Mouse (Mus musculus): ENCODE data around the gene Snx30.

The Snx30 gene

GRCm38 (mm10) chr4:59902547-59902946 lies 96.9 kb downstream of the Snx30 start:
- peak; percentile 6 for DNase-seq (ENCODE audit: low spot score)

DNA sequence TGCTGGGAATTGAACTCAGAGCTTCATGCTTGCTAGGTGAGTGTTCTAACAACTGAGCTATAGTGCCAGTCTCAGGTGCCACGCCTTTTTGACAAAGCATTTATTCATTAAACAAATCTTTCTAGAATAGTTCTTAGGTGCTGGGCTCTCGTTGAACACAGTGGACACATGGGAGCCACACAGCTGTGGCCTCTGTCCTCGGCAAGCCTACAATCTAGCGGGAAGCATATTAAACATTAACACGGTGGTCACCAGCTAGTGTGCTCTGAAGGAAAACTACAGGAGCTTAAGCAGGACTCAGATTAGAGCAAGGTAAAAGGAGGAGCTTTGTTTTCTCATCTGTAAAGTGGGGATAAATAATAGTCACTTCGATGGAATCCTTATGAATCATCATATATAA lies 101.5 kb downstream of the Snx30 start:
- no peak for DNase-seq (ENCODE audit: low spot score)

GRCm38 (mm10) chr4:59907657-59908230 lies 102.1 kb downstream of the Snx30 start:
- peak; percentile 34 for DNase-seq (ENCODE audit: low spot score)

DNA sequence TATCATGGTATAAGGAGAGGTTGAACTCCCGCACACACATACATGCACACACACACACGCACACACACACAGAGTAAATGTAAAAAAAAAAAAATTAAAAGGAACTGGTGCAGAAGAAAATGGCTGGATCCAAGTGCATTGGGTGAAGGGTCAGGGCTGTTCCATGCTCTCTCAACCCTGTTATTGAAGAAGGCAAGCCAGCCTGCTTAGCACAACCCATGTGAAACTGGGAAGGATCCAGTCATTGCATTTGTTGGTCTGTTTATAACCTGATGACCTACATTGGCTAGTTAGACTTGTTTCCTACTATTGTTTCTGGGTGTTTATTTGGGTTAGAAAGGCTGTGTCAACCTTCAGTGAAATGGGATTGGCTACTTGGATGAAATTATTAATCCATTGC lies 103.1 kb downstream of the Snx30 start:
- no peak for DNase-seq (ENCODE audit: low spot score)

DNA sequence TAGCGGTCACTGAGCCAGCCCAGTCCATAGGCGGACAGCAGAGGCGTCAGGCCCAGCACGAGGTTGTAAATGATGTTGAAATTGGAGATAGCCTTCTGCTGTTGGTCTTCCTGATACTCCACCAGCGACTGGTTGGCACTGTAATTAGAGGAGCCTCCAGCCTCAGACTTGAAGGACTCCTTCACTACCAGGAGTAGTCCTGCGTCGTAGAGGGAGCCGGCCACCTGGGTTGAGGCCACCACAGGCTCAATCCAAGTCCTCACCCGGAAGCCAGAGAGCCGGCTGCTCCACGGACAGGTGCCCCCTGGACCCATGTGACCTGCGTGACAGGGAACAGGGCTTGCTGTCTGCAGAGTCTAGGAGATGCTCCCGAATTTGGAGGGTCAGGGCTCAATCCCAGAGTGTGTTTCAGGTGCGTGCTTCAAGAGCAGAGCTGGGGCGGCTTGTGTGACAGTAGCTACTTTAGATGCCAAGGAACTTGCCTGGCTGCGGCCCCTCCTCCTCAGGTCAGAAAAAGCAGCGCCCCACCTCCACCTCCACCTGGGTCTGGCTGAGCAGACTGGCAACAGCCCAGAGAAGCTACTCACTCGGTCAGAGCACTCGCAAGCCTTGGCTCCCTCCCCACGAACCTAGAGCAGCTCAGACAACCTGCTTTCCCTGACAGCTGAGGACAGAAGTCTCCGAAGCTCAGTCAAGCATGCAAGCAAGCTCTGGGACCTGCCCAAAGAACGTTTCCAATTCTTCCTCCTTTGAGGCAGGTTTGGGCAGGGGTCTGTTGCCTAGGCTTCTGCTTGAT lies 109.2 kb downstream of the Snx30 start, which contains the start of gene Slc46a2:
Gene Slc46a2, minus strand, starts transcription at position 449 of the 796 bp plus-strand sequence.
- no peak for DNase-seq (ENCODE audit: low spot score)

GRCm38 (mm10) chr4:59917966-59918365 lies 112.3 kb downstream of the Snx30 start:
- no peak for DNase-seq (ENCODE audit: low spot score)

DNA sequence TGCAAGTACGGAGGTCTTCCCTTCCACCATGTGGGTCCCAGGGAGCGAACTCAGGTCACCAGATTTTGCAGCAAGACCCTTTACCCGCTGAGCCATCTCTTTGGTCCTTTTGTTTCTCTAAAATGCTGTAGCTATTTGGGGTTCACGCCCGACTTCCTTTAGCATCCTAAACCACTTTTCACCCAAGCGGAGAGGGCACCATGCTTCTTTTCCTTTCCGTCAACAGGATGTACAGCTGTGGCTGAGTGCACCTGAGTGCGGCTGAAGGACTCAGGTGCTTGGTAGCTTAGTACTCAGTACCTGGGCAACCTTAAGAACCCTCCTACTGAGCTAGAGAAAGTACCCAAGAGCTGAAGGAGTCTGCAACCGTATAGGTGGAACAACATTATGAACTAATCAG lies 119.4 kb downstream of the Snx30 start:
- DNase-seq (ENCODE audit: low spot score) = no peak

DNA sequence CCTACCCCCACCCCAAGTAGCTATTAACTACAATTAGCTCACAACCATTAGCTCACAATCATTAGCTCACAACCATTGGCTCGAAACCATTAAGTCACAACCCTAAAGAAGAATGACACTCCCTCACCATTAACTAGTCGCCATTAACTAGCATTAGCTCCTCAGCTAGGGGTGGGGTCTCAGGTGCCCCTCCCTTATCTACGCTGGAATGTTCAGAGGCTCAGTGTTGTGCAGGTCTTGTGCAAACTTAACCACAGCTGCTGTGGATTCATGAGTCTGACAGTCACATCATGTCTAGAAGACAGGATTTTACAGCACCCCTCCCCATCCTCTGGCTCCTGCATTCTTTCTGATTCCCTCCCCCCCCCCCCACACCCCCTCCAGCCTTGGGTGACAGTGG lies 122.0 kb downstream of the Snx30 start:
- DNase-seq (ENCODE audit: low spot score) = no peak

- DNase-seq (ENCODE audit: low spot score) = peak; percentile 79
These were observed 122.7 kb downstream of the Snx30 start for GRCm38 (mm10) chr4:59928347-59928746.

- DNase-seq (ENCODE audit: low spot score) = peak; percentile 63
These were observed 127.1 kb downstream of the Snx30 start for GRCm38 (mm10) chr4:59932505-59933281.

DNA sequence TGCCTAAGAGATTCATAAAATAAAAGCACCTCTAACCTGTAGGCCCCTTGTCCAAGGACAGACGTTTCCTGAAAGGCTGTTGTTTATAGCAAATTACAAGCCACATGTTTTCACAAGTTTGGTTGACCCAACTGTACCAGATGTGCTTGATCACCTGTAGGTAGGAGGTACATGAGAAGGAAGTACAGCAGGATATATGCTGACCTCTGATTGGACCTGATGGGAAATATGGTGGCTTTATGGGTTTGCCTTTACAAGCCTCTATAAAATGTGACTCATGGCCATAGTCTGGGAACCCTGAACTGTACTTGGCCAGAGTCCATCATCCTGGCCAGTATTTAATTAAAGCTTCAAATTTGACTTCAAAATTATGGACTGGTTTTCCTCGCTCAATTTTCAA lies 131.9 kb downstream of the Snx30 start:
- DNase-seq (ENCODE audit: low spot score) = no peak

All from embryo, embryonic 10.5 days (tissue).